16 mouse cellular contexts compared by ENCODE assay signal in the genomic region with DNA sequence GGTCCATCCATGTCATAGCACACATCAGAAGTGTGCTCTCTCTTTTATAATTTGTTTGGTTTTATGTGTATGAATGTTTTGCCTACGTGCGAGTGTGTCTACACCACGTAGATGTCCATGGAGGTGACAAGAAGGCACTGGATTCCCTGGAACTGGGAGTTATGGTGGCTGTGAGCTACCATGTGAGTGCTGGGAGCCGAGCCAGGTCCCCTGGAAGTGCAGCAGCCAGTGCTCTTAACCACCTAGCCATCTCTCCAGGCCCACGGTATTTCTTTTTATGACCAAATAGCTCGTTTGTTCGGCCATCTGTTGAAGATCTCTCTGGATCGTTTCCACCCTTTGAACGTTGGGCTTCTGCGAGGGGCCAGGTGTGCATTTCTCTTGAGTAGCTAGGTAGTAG. TPM values are rescaled to one million over a fixed set of nuclear protein-coding genes. Genes with fewer than 3 reads are reported as not detected.
DNase-seq lines count a peak whose midpoint lies in the region; ATAC-seq lines count a peak whose summit lies in the region.
"Had no signal": no experiment of that assay in that cellular context is flagged by ENCODE, and none has a peak within 500 bp of the region (broad histone marks: within the 10 kb centered on the region; RNA-seq: fewer than 3 reads in every experiment).

No protein-coding gene starts in this region.

- peak overlapping the region; percentile 87 for H3K4me2 ChIP-seq in hindbrain, embryonic 12.5 days (replicated peaks)
- H3K4me2 ChIP-seq in hindbrain, embryonic 11.5 days (replicated peaks; ENCODE audit: low read depth, low read length) = no peak overlapping the region
- peak overlapping the region; percentile 64; the same call in 1 of the 2 replicates for H3K4me2 ChIP-seq in midbrain, embryonic 11.5 days
- H3K4me2 ChIP-seq in midbrain, embryonic 16.5 days (ENCODE audit: low read length) = no peak overlapping the region
- peak overlapping the region; percentile 92 for H3K4me2 ChIP-seq in embryonic facial prominence, embryonic 13.5 days
- peak overlapping the region; percentile 79; the same call in 1 of the 2 replicates for H3K4me2 ChIP-seq in limb, embryonic 15.5 days

- H3K27ac ChIP-seq in hindbrain, embryonic 12.5 days = no peak overlapping the region
- no peak overlapping the region for H3K27ac ChIP-seq in hindbrain, embryonic 11.5 days (ENCODE audit: low read depth, low read length)
- no peak overlapping the region for H3K27ac ChIP-seq in midbrain, embryonic 11.5 days (ENCODE audit: low read depth, low read length)
- no peak overlapping the region for H3K27ac ChIP-seq in midbrain, embryonic 16.5 days (ENCODE audit: low read length)
- H3K27ac ChIP-seq in embryonic facial prominence, embryonic 13.5 days = no peak overlapping the region; the same call in 1 of the 2 replicates
- H3K27ac ChIP-seq in limb, embryonic 15.5 days = no peak overlapping the region; the same call in 1 of the 2 replicates
- H3K27ac ChIP-seq: hindbrain, embryonic 15.5 days had no signal

- intact Hi-C loops in left cerebral cortex, postnatal 4 days (cut with DNase I) = no loop called here

- peaks cover 18% of the 10 kb centered on the region for H3K36me3 ChIP-seq in hindbrain, embryonic 12.5 days
- peaks cover 3% of the 10 kb centered on the region; the same call in 1 of the 2 replicates for H3K36me3 ChIP-seq in hindbrain, embryonic 11.5 days (ENCODE audit: control insufficient read depth, insufficient read depth, low read length)
- peaks cover 12% of the 10 kb centered on the region; the same call in 1 of the 2 replicates for H3K36me3 ChIP-seq in midbrain, embryonic 11.5 days (ENCODE audit: control insufficient read depth, insufficient read depth, low read length)
- H3K36me3 ChIP-seq in midbrain, embryonic 16.5 days (ENCODE audit: control insufficient read depth, insufficient read depth, low read length) = no peaks in the 10 kb centered on the region
- peaks cover 41% of the 10 kb centered on the region for H3K36me3 ChIP-seq in embryonic facial prominence, embryonic 13.5 days
- H3K36me3 ChIP-seq in limb, embryonic 15.5 days = peaks cover 23% of the 10 kb centered on the region
- H3K36me3 ChIP-seq: hindbrain, embryonic 15.5 days had no signal

- no peak for DNase-seq in hindbrain, embryonic 11.5 days (ENCODE audit: low spot score)
- no peak for DNase-seq in midbrain, embryonic 11.5 days (ENCODE audit: low spot score, missing footprints)
- no peak for DNase-seq in ovary, adult 18-20 months (ENCODE audit: low spot score)
- DNase-seq in left cerebral cortex, postnatal 4 days = no peak
- DNase-seq: adrenal gland, postnatal 36 days; cerebellum, adult 11-12 months; heart, adult 18-20 months; lung, postnatal 10 days; spleen, adult 18-20 months; thymus, adult 18-20 months had no signal

- 83% methylated on average over 10 of the region's 10 CpGs for WGBS in hindbrain, embryonic 12.5 days
- 87% methylated on average over 10 of the region's 10 CpGs for WGBS in hindbrain, embryonic 11.5 days
- 90% methylated on average over 10 of the region's 10 CpGs for WGBS in midbrain, embryonic 11.5 days
- 81% methylated on average over 10 of the region's 10 CpGs for WGBS in midbrain, embryonic 16.5 days
- 73% methylated on average over 10 of the region's 10 CpGs for WGBS in embryonic facial prominence, embryonic 13.5 days
- WGBS in limb, embryonic 15.5 days = 39% methylated on average over 10 of the region's 10 CpGs

- ATAC-seq in hindbrain, embryonic 12.5 days (ENCODE audit: low FRiP score) = no peak
- ATAC-seq in hindbrain, embryonic 11.5 days (ENCODE audit: low FRiP score) = no peak
- no peak for ATAC-seq in midbrain, embryonic 11.5 days (ENCODE audit: low FRiP score)
- ATAC-seq in midbrain, embryonic 16.5 days = no peak
- no peak for ATAC-seq in embryonic facial prominence, embryonic 13.5 days (ENCODE audit: insufficient number of reproducible peaks, insufficient read depth, low FRiP score, low TSS enrichment, low read depth)
- ATAC-seq in limb, embryonic 15.5 days (ENCODE audit: insufficient number of reproducible peaks, low FRiP score, low TSS enrichment, low read depth) = no peak

- H3K9ac ChIP-seq in hindbrain, embryonic 12.5 days = no peak overlapping the region
- H3K9ac ChIP-seq in hindbrain, embryonic 11.5 days (ENCODE audit: low read depth, low read length) = no peak overlapping the region
- no peak overlapping the region for H3K9ac ChIP-seq in midbrain, embryonic 11.5 days (ENCODE audit: low read length)
- H3K9ac ChIP-seq in midbrain, embryonic 16.5 days (ENCODE audit: low read depth, low read length) = no peak overlapping the region
- no peak overlapping the region for H3K9ac ChIP-seq in embryonic facial prominence, embryonic 13.5 days
- H3K9ac ChIP-seq in limb, embryonic 15.5 days = no peak overlapping the region
- H3K9ac ChIP-seq: hindbrain, embryonic 15.5 days had no signal

- no peaks in the 10 kb centered on the region; the same call in 1 of the 2 replicates for H3K27me3 ChIP-seq in hindbrain, embryonic 12.5 days
- no peaks in the 10 kb centered on the region for H3K27me3 ChIP-seq in hindbrain, embryonic 11.5 days (ENCODE audit: control insufficient read depth, insufficient read depth, low read length)
- H3K27me3 ChIP-seq in midbrain, embryonic 11.5 days (ENCODE audit: control insufficient read depth, insufficient read depth, low read length) = no peaks in the 10 kb centered on the region
- H3K27me3 ChIP-seq in midbrain, embryonic 16.5 days (ENCODE audit: control insufficient read depth, insufficient read depth, low read depth, low read length) = peaks cover 10% of the 10 kb centered on the region; the same call in 1 of the 2 replicates
- no peaks in the 10 kb centered on the region for H3K27me3 ChIP-seq in embryonic facial prominence, embryonic 13.5 days
- H3K27me3 ChIP-seq in limb, embryonic 15.5 days = no peaks in the 10 kb centered on the region
- H3K27me3 ChIP-seq: CH12.LX had no signal

- H3K4me1 ChIP-seq in hindbrain, embryonic 12.5 days = peaks cover 72% of the 10 kb centered on the region
- H3K4me1 ChIP-seq in hindbrain, embryonic 11.5 days (replicated peaks; ENCODE audit: control insufficient read depth, insufficient read depth, low read length) = peaks cover 14% of the 10 kb centered on the region; the same call in 1 of the 2 replicates
- H3K4me1 ChIP-seq in midbrain, embryonic 11.5 days (ENCODE audit: control insufficient read depth, insufficient read depth, low read length) = peaks cover 35% of the 10 kb centered on the region
- H3K4me1 ChIP-seq in midbrain, embryonic 16.5 days (ENCODE audit: control insufficient read depth, insufficient read depth, low read length) = peaks cover 29% of the 10 kb centered on the region
- H3K4me1 ChIP-seq in embryonic facial prominence, embryonic 13.5 days = peaks cover 61% of the 10 kb centered on the region
- peaks cover 77% of the 10 kb centered on the region for H3K4me1 ChIP-seq in limb, embryonic 15.5 days

- H3K4me3 ChIP-seq in hindbrain, embryonic 12.5 days = no peak overlapping the region
- no peak overlapping the region for H3K4me3 ChIP-seq in hindbrain, embryonic 11.5 days (ENCODE audit: low read depth, low read length)
- H3K4me3 ChIP-seq in midbrain, embryonic 11.5 days (ENCODE audit: low read depth, low read length) = no peak overlapping the region
- no peak overlapping the region for H3K4me3 ChIP-seq in midbrain, embryonic 16.5 days (ENCODE audit: low read depth, low read length)
- H3K4me3 ChIP-seq in embryonic facial prominence, embryonic 13.5 days = peak overlapping the region; percentile 73
- H3K4me3 ChIP-seq in limb, embryonic 15.5 days = no peak overlapping the region

- H3K9me3 ChIP-seq in hindbrain, embryonic 12.5 days (replicated peaks) = no peaks in the 10 kb centered on the region
- H3K9me3 ChIP-seq in hindbrain, embryonic 11.5 days (ENCODE audit: control insufficient read depth, low read length) = no peaks in the 10 kb centered on the region
- H3K9me3 ChIP-seq in midbrain, embryonic 11.5 days (ENCODE audit: control insufficient read depth, low read length) = no peaks in the 10 kb centered on the region
- H3K9me3 ChIP-seq in midbrain, embryonic 16.5 days (replicated peaks; ENCODE audit: control insufficient read depth, low read length, poor library complexity, severe bottlenecking) = no peaks in the 10 kb centered on the region
- no peaks in the 10 kb centered on the region for H3K9me3 ChIP-seq in embryonic facial prominence, embryonic 13.5 days
- H3K9me3 ChIP-seq in limb, embryonic 15.5 days = no peaks in the 10 kb centered on the region
- H3K9me3 ChIP-seq: hindbrain, embryonic 15.5 days had no signal

RNA-seq across cellular contexts. Expression of a gene that starts 3.5 kb away (rescaled TPM):
- polyA plus RNA-seq in hindbrain, embryonic 12.5 days (2016; fragmentation: Nextera tagmentation; extraction: Ambion mirVana) = 60.1 and 64.4 TPM in 2 replicates
- polyA plus RNA-seq in hindbrain, embryonic 11.5 days (2014; fragmentation: Nextera tagmentation; extraction: Ambion mirVana) = 69.6 and 71.8 TPM in 2 replicates
- 81.2 and 88.6 TPM in 2 replicates for polyA plus RNA-seq in midbrain, embryonic 11.5 days (2014; fragmentation: Nextera tagmentation; extraction: Ambion mirVana)
- polyA plus RNA-seq in midbrain, embryonic 16.5 days (2015; fragmentation: Nextera tagmentation; extraction: Ambion mirVana) = 12.5 and 14.1 TPM in 2 replicates
- polyA plus RNA-seq in embryonic facial prominence, embryonic 13.5 days (2015; fragmentation: Nextera tagmentation; extraction: Ambion mirVana) = 69.6 and 72.6 TPM in 2 replicates
- 49.2 and 52.7 TPM in 2 replicates for polyA plus RNA-seq in limb, embryonic 15.5 days (2015; fragmentation: Nextera tagmentation; extraction: Ambion mirVana)
- 1 to 10 TPM; 5.7 to 6.0 TPM for total RNA-seq in left cerebral cortex, postnatal 4 days (2021)

RNA-seq across cellular contexts. Expression of a gene that starts 14.4 kb away (rescaled TPM):
- polyA plus RNA-seq in hindbrain, embryonic 12.5 days (2016; fragmentation: Nextera tagmentation; extraction: Ambion mirVana) = 10.0 and 10.7 TPM in 2 replicates
- 5.9 and 8.6 TPM in 2 replicates for polyA plus RNA-seq in hindbrain, embryonic 11.5 days (2014; fragmentation: Nextera tagmentation; extraction: Ambion mirVana)
- polyA plus RNA-seq in midbrain, embryonic 11.5 days (2014; fragmentation: Nextera tagmentation; extraction: Ambion mirVana) = 4.7 TPM in 2 replicates
- 9.2 and 10.2 TPM in 2 replicates for polyA plus RNA-seq in midbrain, embryonic 16.5 days (2015; fragmentation: Nextera tagmentation; extraction: Ambion mirVana)
- polyA plus RNA-seq in embryonic facial prominence, embryonic 13.5 days (2015; fragmentation: Nextera tagmentation; extraction: Ambion mirVana) = 13.5 and 14.6 TPM in 2 replicates
- 6.6 and 9.2 TPM in 2 replicates for polyA plus RNA-seq in limb, embryonic 15.5 days (2015; fragmentation: Nextera tagmentation; extraction: Ambion mirVana)
- total RNA-seq in left cerebral cortex, postnatal 4 days (2021) = 1 to 10 TPM; 3.9 to 4.9 TPM

RNA-seq across cellular contexts. Expression of a gene that starts 19.6 kb away (rescaled TPM):
- 170 and 175 TPM in 2 replicates for polyA plus RNA-seq in hindbrain, embryonic 12.5 days (2016; fragmentation: Nextera tagmentation; extraction: Ambion mirVana)
- 208 and 214 TPM in 2 replicates for polyA plus RNA-seq in hindbrain, embryonic 11.5 days (2014; fragmentation: Nextera tagmentation; extraction: Ambion mirVana)
- 196 and 205 TPM in 2 replicates for polyA plus RNA-seq in midbrain, embryonic 11.5 days (2014; fragmentation: Nextera tagmentation; extraction: Ambion mirVana)
- polyA plus RNA-seq in midbrain, embryonic 16.5 days (2015; fragmentation: Nextera tagmentation; extraction: Ambion mirVana) = 139 and 147 TPM in 2 replicates
- polyA plus RNA-seq in embryonic facial prominence, embryonic 13.5 days (2015; fragmentation: Nextera tagmentation; extraction: Ambion mirVana) = 158 and 164 TPM in 2 replicates
- 134 and 157 TPM in 2 replicates for polyA plus RNA-seq in limb, embryonic 15.5 days (2015; fragmentation: Nextera tagmentation; extraction: Ambion mirVana)
- total RNA-seq in left cerebral cortex, postnatal 4 days (2021) = 100 to 1,000 TPM; 104 to 105 TPM

RNA-seq across cellular contexts. Expression of a gene that starts 43.7 kb away (rescaled TPM):
- 0.23 and 0.34 TPM in 2 replicates for polyA plus RNA-seq in hindbrain, embryonic 12.5 days (2016; fragmentation: Nextera tagmentation; extraction: Ambion mirVana)
- 0.47 and 0.59 TPM in 2 replicates for polyA plus RNA-seq in hindbrain, embryonic 11.5 days (2014; fragmentation: Nextera tagmentation; extraction: Ambion mirVana)
- polyA plus RNA-seq in midbrain, embryonic 11.5 days (2014; fragmentation: Nextera tagmentation; extraction: Ambion mirVana) = 0.36 and 0.56 TPM in 2 replicates
- 0.20 TPM in 1 of 2 replicates, not detected in the other for polyA plus RNA-seq in midbrain, embryonic 16.5 days (2015; fragmentation: Nextera tagmentation; extraction: Ambion mirVana)
- 0.38 and 0.62 TPM in 2 replicates for polyA plus RNA-seq in embryonic facial prominence, embryonic 13.5 days (2015; fragmentation: Nextera tagmentation; extraction: Ambion mirVana)
- polyA plus RNA-seq in limb, embryonic 15.5 days (2015; fragmentation: Nextera tagmentation; extraction: Ambion mirVana) = 0.46 and 0.63 TPM in 2 replicates
- under 1 TPM in 1 of 2 experiments, not detected in 1; 0.12 TPM for total RNA-seq in left cerebral cortex, postnatal 4 days (2021)
- total RNA-seq: adrenal gland, postnatal 36 days had no signal

Comparison
In these comparisons a context has a peak if more than half of its experiments do, and no peak if none do; other contexts are left out.
1. H3K4me2 ChIP-seq: peak in hindbrain, embryonic 12.5 days (single experiment), midbrain, embryonic 11.5 days (single experiment), embryonic facial prominence, embryonic 13.5 days (single experiment) and limb, embryonic 15.5 days (single experiment); none in hindbrain, embryonic 11.5 days (single experiment) and midbrain, embryonic 16.5 days (single experiment).